Comparison of ENCODE assay signal across 8 mouse cellular contexts in the genomic region with DNA sequence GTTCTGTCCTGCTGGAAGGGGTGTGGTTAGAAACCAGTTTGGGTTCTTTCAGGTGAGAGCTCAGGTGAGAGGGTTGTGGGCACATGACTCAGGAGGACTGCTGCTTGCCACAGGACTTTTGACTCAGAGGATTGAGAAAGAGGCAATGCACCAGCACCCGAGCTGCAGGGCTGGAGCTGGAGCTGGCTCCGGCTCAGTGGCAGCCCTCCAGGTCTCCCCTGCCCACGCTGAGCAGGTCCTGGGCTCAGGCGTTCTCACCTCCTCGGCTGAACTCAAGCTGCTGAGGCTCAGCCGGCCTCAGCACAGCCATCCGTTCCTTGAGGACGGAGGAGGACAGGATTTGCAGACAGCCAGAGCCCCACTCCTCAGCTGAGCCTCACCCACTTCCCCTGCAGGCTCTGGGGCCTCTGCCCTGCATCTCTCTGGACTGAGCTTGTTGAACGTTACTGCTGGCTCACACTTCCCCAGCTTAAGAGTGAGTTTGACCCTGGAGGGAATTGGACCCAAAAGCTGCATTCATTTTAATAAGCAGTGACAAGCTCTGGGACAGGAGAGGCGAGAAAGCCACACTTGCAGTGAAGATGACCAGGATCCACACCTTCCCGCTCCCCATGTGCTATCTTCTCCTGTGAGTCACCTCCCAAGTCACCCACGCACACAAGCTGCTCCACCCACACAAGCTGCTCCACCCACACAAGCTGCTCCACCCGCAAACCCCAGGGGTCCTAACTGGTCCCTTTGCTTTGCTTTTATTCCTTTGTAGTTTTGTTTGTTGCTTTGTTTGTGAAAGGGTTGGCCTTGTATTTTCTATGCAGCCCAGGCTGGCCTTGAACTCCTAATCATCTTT.
DNase-seq lines count a peak whose midpoint lies in the region; ATAC-seq and TF ChIP-seq lines count a peak whose summit lies in the region.

No protein-coding gene starts in this region.

- peaks cover 14% of the 10 kb centered on the region for H3K4me1 ChIP-seq in lung, embryonic 14.5 days (ENCODE audit: insufficient read depth)
- H3K4me1 ChIP-seq in lung, adult 2 months (ENCODE audit: control insufficient read depth, insufficient read depth, low read length): no peaks in the 10 kb centered on the region
- H3K4me1 ChIP-seq in hindbrain, embryonic 14.5 days (replicated peaks; ENCODE audit: control insufficient read depth, insufficient read depth, low read length): no peaks in the 10 kb centered on the region

- no peak for TF ChIP-seq CTCF in lung, embryonic 14.5 days (IDR thresholded peaks at IDR 0.05; ENCODE audit: low read depth)
- TF ChIP-seq CTCF in lung, adult 2 months (IDR thresholded peaks at IDR 0.05; ENCODE audit: insufficient read depth, low read length): no peak

- TF ChIP-seq POLR2A in lung, adult 2 months (IDR thresholded peaks at IDR 0.05; ENCODE audit: borderline replicate concordance, extremely low read depth, low read depth, low read length): no peak

- H3K36me3 ChIP-seq in lung, embryonic 14.5 days (ENCODE audit: insufficient read depth): no peaks in the 10 kb centered on the region
- H3K36me3 ChIP-seq in hindbrain, embryonic 14.5 days (replicated peaks; ENCODE audit: control insufficient read depth, insufficient read depth): no peaks in the 10 kb centered on the region

- H3K4me3 ChIP-seq in lung, embryonic 14.5 days (ENCODE audit: low read depth, low read length): no peak overlapping the region
- H3K4me3 ChIP-seq in lung, adult 2 months (replicated peaks; ENCODE audit: extremely low read depth, low read depth, low read length): no peak overlapping the region
- H3K4me3 ChIP-seq in hindbrain, embryonic 14.5 days (replicated peaks; ENCODE audit: low read length): no peak overlapping the region

- peak; percentile 36; the same call in 1 of the 2 replicates for ATAC-seq in lung, embryonic 14.5 days (ENCODE audit: insufficient read depth)
- ATAC-seq in megakaryocyte progenitor cell, adult 5-6 weeks (replicated peaks; ENCODE audit: poor library complexity): peak; percentile 40
- ATAC-seq in hindbrain, embryonic 14.5 days (ENCODE audit: low FRiP score): no peak

- H3K9ac ChIP-seq in lung, embryonic 14.5 days: peak overlapping the region; percentile 13; the same call in 1 of the 2 replicates
- no peak overlapping the region for H3K9ac ChIP-seq in hindbrain, embryonic 14.5 days

- intact Hi-C loops in gastrocnemius, postnatal 36 days (cut with DNase I): no loop called here

- no peaks in the 10 kb centered on the region for H3K9me3 ChIP-seq in lung, embryonic 14.5 days (ENCODE audit: low read depth, low read length)
- no peaks in the 10 kb centered on the region for H3K9me3 ChIP-seq in hindbrain, embryonic 14.5 days (ENCODE audit: control insufficient read depth, low read length)

- WGBS in lung, embryonic 14.5 days: 32% methylated on average over 13 of the region's 13 CpGs
- 51% methylated on average over 13 of the region's 13 CpGs for WGBS in lung, adult 2 months
- WGBS in hindbrain, embryonic 14.5 days: 58% methylated on average over 13 of the region's 13 CpGs

- no peak overlapping the region for H3K4me2 ChIP-seq in lung, embryonic 14.5 days
- no peak overlapping the region for H3K4me2 ChIP-seq in hindbrain, embryonic 14.5 days (replicated peaks)

- H3K27me3 ChIP-seq in lung, embryonic 14.5 days (ENCODE audit: insufficient read depth, low read length): no peaks in the 10 kb centered on the region
- no peaks in the 10 kb centered on the region for H3K27me3 ChIP-seq in hindbrain, embryonic 14.5 days (ENCODE audit: control insufficient read depth, insufficient read depth, low read length)

- H3K27ac ChIP-seq in lung, embryonic 14.5 days (ENCODE audit: low read depth): no peak overlapping the region
- H3K27ac ChIP-seq in hindbrain, embryonic 14.5 days: no peak overlapping the region

- DNase-seq in cerebellum, postnatal 14 days: peak; percentile 43 to 50
- no peak for DNase-seq in cerebellum, adult 11 months
- peak; percentile 26 for DNase-seq in lung, embryonic 14.5 days
- DNase-seq in lung, adult 2 months: no peak
- peak; percentile 45 for DNase-seq in heart, postnatal 4 days
- no peak for DNase-seq in gastrocnemius, postnatal 36 days
- DNase-seq in hindbrain, embryonic 14.5 days (ENCODE audit: low spot score): no peak

Comparison
In these comparisons a context has a peak if more than half of its experiments do, and no peak if none do; other contexts are left out.
1. DNase-seq: peak in cerebellum, postnatal 14 days (2 of 2), lung, embryonic 14.5 days (single experiment) and heart, postnatal 4 days (single experiment); none in cerebellum, adult 11 months (single experiment), lung, adult 2 months (single experiment), gastrocnemius, postnatal 36 days (0 of 2) and hindbrain, embryonic 14.5 days (single experiment).